Mouse (Mus musculus) heart, embryonic 16.5 days (tissue): Measurements from ENCODE around the gene Pank2. TPM values are rescaled to one million over a fixed set of nuclear protein-coding genes. Genes with fewer than 3 reads are reported as not detected.

Experiments used
- ATAC-seq: fragments of 200-750 bp; cut with Nextera tagmentation; replicated peaks from 2 replicates; pipeline ENCODE4 v1.8.0; 2017; ENCODE audit warnings: moderate number of reproducible peaks; ENCODE audit not compliant: insufficient read depth, low FRiP score; ENCODE audit errors: extremely low read depth
- H3K27ac ChIP-seq: fragments of 300-500 bp; sonication (generic); 2 replicates; pipeline ENCODE4 v1.5.1; 2014; ENCODE audit warnings: mild to moderate bottlenecking, low read length, control low read depth, moderate library complexity
- H3K27me3 ChIP-seq: fragments of 300-500 bp; sonication (generic); 2 replicates; pipeline ENCODE4 v1.6.1; 2014; ENCODE audit warnings: low read length, mixed read lengths; ENCODE audit not compliant: control insufficient read depth, insufficient read depth
- H3K36me3 ChIP-seq: fragments of 300-500 bp; sonication (generic); 2 replicates; pipeline ENCODE4 v1.6.1; 2014; ENCODE audit not compliant: control insufficient read depth, insufficient read depth
- H3K4me1 ChIP-seq: fragments of 300-500 bp; sonication (generic); 2 replicates; pipeline ENCODE4 v1.6.1; 2014; ENCODE audit warnings: low read length, mixed read lengths; ENCODE audit not compliant: control insufficient read depth, insufficient read depth
- H3K4me2 ChIP-seq: fragments of 300-500 bp; sonication (generic); 2 replicates; pipeline ENCODE4 v1.6.1; 2014; ENCODE audit warnings: low read depth, mild to moderate bottlenecking, control low read depth, low read length
- H3K4me3 ChIP-seq: fragments of 300-500 bp; sonication (generic); 2 replicates; pipeline ENCODE4 v1.5.1; 2014; ENCODE audit warnings: mild to moderate bottlenecking, control low read depth, low read length
- H3K9ac ChIP-seq: fragments of 300-500 bp; sonication (generic); 2 replicates; pipeline ENCODE4 v1.6.1; 2014; ENCODE audit warnings: low read length, control low read depth
- H3K9me3 ChIP-seq: fragments of 300-500 bp; sonication (generic); replicated peaks from 2 replicates; pipeline ENCODE4 v1.6.1; 2016; ENCODE audit warnings: low read length; ENCODE audit not compliant: control insufficient read depth
- WGBS: fragments of 180-500 bp; shearing (Covaris S2); extraction: QIAGEN DNeasy Blood & Tissue Kit; methylation state at CpG from one replicate; pipeline ENCODE4 v1.1.7; 2014; 5-methylcytosine and 5-hydroxymethylcytosine counted together
- polyA plus RNA-seq: library from polyadenylated mRNA; unstranded; fragments of >200 nt; fragmentation: Nextera tagmentation; extraction: Ambion mirVana; gene quantifications from 2 replicates; pipeline ENCODE4 v1.2.1, GENCODE M21; 2015

Gene Pank2
- polyA plus RNA-seq, 1 experiment from 2014 or later = 22.9 TPM

GRCm38 (mm10) chr2:131254329-131254713, 8.0 kb upstream of the Pank2 start:
- no peak; the same call in 1 of the 2 replicates for ATAC-seq
- H3K27me3 ChIP-seq = no peaks in the 10 kb centered on the region
- peak overlapping the region; percentile 36 for H3K4me2 ChIP-seq
- H3K4me1 ChIP-seq = peaks cover 10% of the 10 kb centered on the region
- WGBS = 57% methylated on average over 2 of the region's 2 CpGs
- H3K9ac ChIP-seq = peak overlapping the region; percentile 33; the same call in 1 of the 2 replicates
- no peaks in the 10 kb centered on the region for H3K36me3 ChIP-seq
- no peak overlapping the region for H3K4me3 ChIP-seq
- H3K9me3 ChIP-seq = no peaks in the 10 kb centered on the region
- H3K27ac ChIP-seq = peak overlapping the region; percentile 74

- no peak overlapping the region for H3K4me2 ChIP-seq
- no peak overlapping the region for H3K27ac ChIP-seq
- no peak for ATAC-seq
- WGBS = 56% methylated on average over 3 of the region's 3 CpGs
- H3K27me3 ChIP-seq = no peaks in the 10 kb centered on the region
- no peak overlapping the region for H3K9ac ChIP-seq
- no peak overlapping the region for H3K4me3 ChIP-seq
- H3K9me3 ChIP-seq = no peaks in the 10 kb centered on the region
- peaks cover 18% of the 10 kb centered on the region for H3K4me1 ChIP-seq
- H3K36me3 ChIP-seq = no peaks in the 10 kb centered on the region
Observed at GRCm38 (mm10) chr2:131255738-131256137, 6.6 kb upstream of the Pank2 start.

- H3K36me3 ChIP-seq = no peaks in the 10 kb centered on the region
- ATAC-seq = no peak
- WGBS = 84% methylated on average over 8 of the region's 8 CpGs
- H3K4me3 ChIP-seq = no peak overlapping the region
- H3K9me3 ChIP-seq = no peaks in the 10 kb centered on the region
- H3K27me3 ChIP-seq = no peaks in the 10 kb centered on the region
- no peak overlapping the region for H3K27ac ChIP-seq
- peaks cover 25% of the 10 kb centered on the region for H3K4me1 ChIP-seq
- no peak overlapping the region for H3K9ac ChIP-seq
- H3K4me2 ChIP-seq = no peak overlapping the region
Observed at GRCm38 (mm10) chr2:131258693-131259092, 3.6 kb upstream of the Pank2 start.

- 23% methylated on average over 9 of the region's 9 CpGs for WGBS
- H3K9ac ChIP-seq = peak overlapping the region; percentile 36; the same call in 1 of the 2 replicates
- H3K27ac ChIP-seq = peak overlapping the region; percentile 20
Observed at GRCm38 (mm10) chr2:131260544-131261307, 1.6 kb upstream of the Pank2 start.

GRCm38 (mm10) chr2:131261481-131262212, 648 bp upstream of the Pank2 start:
- Histone ChIP-seq H3K4me1 (peaks cover 38% of the 10 kb centered on the region), H3K9me3 (no peaks in the 10 kb centered on the region), H3K4me3 (peak overlapping the region; percentile 89), H3K27ac (peak overlapping the region; percentile 90), H3K27me3 (no peaks in the 10 kb centered on the region), H3K36me3 (0 out of 2 replicates have a peak, but pooled peaks cover 2% of the 10 kb centered on the region), H3K9ac (peak overlapping the region; percentile 84), H3K4me2 (peak overlapping the region; percentile 70)
- peak; percentile 35 for ATAC-seq
- WGBS = 7% methylated on average over 10 of the region's 10 CpGs

More at GRCm38 (mm10) chr2:131260544-131261307, 1.6 kb upstream of the Pank2 start:
- H3K9me3 ChIP-seq = no peaks in the 10 kb centered on the region
- no peak for ATAC-seq
- H3K36me3 ChIP-seq = 0 out of 2 replicates have a peak, but pooled peaks cover 2% of the 10 kb centered on the region
- H3K4me2 ChIP-seq = peak overlapping the region; percentile 31; the same call in 1 of the 2 replicates
- peaks cover 38% of the 10 kb centered on the region for H3K4me1 ChIP-seq
- no peak overlapping the region for H3K4me3 ChIP-seq
- no peaks in the 10 kb centered on the region for H3K27me3 ChIP-seq

- peaks cover 34% of the 10 kb centered on the region for H3K4me1 ChIP-seq
- H3K4me2 ChIP-seq = peak overlapping the region; percentile 95
- 0 out of 2 replicates have a peak, but pooled peaks cover 2% of the 10 kb centered on the region for H3K36me3 ChIP-seq
- H3K27me3 ChIP-seq = no peaks in the 10 kb centered on the region
- H3K9ac ChIP-seq = peak overlapping the region; percentile 96
- peak overlapping the region; percentile 99 for H3K27ac ChIP-seq
- ATAC-seq = peak; percentile 79
- H3K9me3 ChIP-seq = no peaks in the 10 kb centered on the region
- under 1% methylated on average over 56 of the region's 59 CpGs for WGBS
- peak overlapping the region; percentile 89 for H3K4me3 ChIP-seq
Observed at GRCm38 (mm10) chr2:131262680-131263670, 680 bp downstream of the Pank2 start.

- Histone ChIP-seq H3K36me3 (0 out of 2 replicates have a peak, but pooled peaks cover 2% of the 10 kb centered on the region), H3K4me1 (peaks cover 34% of the 10 kb centered on the region), H3K27me3 (no peaks in the 10 kb centered on the region), H3K4me2 (peak overlapping the region; percentile 95), H3K27ac (no peak overlapping the region), H3K4me3 (peak overlapping the region; percentile 89), H3K9ac (no peak overlapping the region), H3K9me3 (no peaks in the 10 kb centered on the region)
- no peak for ATAC-seq
- WGBS = 69% methylated on average over 6 of the region's 6 CpGs
Observed at GRCm38 (mm10) chr2:131264027-131264426, 1.7 kb downstream of the Pank2 start.

GRCm38 (mm10) chr2:131265056-131265455, 2.8 kb downstream of the Pank2 start:
- Histone ChIP-seq H3K27me3 (no peaks in the 10 kb centered on the region), H3K36me3 (0 out of 2 replicates have a peak, but pooled peaks cover 2% of the 10 kb centered on the region), H3K4me2 (no peak overlapping the region), H3K27ac (no peak overlapping the region), H3K4me1 (peaks cover 32% of the 10 kb centered on the region), H3K9ac (no peak overlapping the region), H3K9me3 (no peaks in the 10 kb centered on the region), H3K4me3 (no peak overlapping the region)
- 80% methylated on average over 2 of the region's 2 CpGs for WGBS
- ATAC-seq = no peak
